Mouse (Mus musculus) CD4-positive, CD25-positive, alpha-beta regulatory T cell, adult 4 months (primary cell): ENCODE data around the gene Zfp804b. TPM values are rescaled to one million over a fixed set of nuclear protein-coding genes. Genes with fewer than 3 reads are reported as not detected.
"Not testable (repeated sequence)": the region's sequence is repeated elsewhere in the genome, so short reads cannot be mapped to it uniquely, and the experiment has no call there.

Experiments used
- ATAC-seq: one replicate; pipeline ENCODE4 v1.8.0; 2017
- polyA plus RNA-seq, 2 experiments: library from polyadenylated mRNA; unstranded; fragments of 100-300 nt; shearing (Covaris generic); gene quantifications; one replicate each; pipeline ENCODE4 v1.2.1; 2017

Zfp804b gene
- not detected for polyA plus RNA-seq

DNA sequence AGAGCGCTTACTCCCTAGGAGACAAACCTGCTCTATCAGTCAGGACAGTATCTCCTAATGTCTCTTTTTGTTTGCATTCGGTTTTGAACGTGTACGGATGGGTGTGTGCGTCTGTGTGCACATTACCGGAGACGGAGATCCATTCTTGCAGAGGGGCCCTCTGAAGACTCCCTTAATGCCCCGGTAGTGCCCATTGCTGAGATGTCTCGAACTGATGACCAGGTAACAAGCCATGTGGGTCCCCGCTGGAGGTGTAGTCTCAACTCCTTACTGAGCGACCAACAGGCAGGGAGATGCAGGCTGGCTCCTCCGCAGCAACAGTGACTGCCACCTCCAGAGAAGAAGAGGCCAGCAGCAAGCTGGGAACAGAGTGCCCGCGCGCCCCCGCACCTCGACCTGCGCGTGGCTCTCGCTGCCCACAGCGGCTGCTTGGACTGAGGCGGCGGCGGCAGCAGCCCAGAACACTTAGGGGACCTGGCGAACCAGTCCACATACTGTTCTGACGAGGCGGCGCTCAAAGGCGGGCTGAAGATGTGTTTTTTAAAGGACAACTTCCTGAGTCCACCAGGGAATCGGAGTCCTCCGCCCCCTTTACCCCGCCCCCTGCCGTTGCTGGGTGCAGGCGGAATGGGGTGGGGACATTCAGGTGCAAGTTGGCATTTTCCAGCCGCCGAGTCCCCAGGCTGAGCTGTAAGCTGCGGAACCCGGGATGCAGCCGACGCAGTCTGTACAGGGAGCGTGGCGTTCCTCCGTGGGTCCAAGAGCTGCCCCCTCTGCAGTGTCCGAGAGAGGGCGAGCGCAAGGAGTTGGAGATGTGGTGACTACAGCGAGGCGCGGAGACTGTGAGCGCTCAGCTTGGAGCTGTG is at the start of gene Zfp804b:
Gene Zfp804b (minus strand): TSS at position 612 of the 866 bp plus-strand sequence.
- ATAC-seq = no peak

- ATAC-seq = not testable (repeated sequence)
Measured at GRCm38 (mm10) chr5:7364616-7365015, 20.1 kb upstream of the Zfp804b start.

- no peak for ATAC-seq
Measured at GRCm38 (mm10) chr5:7345011-7345389, 444 bp upstream of the Zfp804b start.

DNA sequence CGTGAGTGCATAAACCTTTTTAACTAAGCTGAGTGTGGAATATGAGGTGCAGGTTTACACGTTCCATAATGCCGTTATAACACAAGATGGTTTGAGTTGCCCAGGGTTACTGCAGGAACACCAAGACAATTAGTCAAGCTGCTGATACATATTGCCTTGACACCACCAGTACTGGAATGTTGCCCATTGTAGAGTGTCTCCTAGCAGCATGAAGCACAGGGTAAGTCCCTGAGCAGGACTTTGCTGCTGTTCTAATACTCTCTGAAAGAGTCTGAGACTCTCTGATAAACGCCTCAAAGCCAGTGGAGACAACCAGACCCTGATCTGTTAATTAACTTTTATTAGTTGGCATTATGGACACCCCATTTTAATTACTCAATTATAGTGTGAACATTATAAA is 19.0 kb downstream of the Zfp804b start:
- no peak for ATAC-seq

DNA sequence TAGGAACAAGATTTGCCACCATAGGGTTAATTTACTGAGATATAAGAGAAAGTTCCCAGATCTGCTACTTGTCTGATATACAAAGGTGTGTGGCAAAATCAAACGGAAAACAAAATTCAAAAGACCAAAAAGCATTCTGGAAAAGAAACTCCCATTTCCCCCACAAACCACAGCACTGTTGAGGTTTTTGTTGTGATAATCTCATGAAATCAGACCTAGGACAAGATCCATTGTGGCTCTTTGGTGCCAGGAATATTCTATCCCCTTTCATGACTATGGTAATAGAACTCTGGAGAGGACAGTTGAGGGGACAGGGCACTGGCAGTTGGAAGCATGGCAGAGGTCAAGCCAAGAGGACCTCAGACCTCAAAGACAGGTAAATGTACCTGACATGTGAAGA is 40.7 kb downstream of the Zfp804b start, which contains the start of gene Tex47:
Gene Tex47 (plus strand): TSS at position 301 of the 400 bp plus-strand sequence.
- no peak for ATAC-seq

DNA sequence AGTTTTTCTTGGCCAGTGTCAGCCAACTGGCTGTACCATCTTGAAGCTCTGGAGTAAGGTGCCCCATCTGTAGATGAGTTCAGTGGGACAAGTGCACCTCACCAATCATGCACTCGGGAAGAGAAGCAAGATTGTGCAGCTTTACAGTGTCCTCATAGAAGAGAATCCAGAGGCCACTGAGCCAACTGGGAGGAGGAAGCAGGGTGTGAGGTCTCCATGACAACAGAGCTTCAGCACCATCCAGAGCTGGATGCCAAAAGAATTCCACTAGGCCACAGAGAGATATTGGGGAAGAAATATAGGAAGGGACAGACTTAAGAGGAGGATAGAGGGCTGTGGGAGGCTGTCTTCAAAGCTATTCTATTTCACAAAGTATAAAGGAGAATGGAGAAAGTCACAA is 41.6 kb downstream of the Zfp804b start:
- no peak for ATAC-seq

- no peak for ATAC-seq
Measured at GRCm38 (mm10) chr5:7284336-7284735, 60.2 kb downstream of the Zfp804b start.

DNA sequence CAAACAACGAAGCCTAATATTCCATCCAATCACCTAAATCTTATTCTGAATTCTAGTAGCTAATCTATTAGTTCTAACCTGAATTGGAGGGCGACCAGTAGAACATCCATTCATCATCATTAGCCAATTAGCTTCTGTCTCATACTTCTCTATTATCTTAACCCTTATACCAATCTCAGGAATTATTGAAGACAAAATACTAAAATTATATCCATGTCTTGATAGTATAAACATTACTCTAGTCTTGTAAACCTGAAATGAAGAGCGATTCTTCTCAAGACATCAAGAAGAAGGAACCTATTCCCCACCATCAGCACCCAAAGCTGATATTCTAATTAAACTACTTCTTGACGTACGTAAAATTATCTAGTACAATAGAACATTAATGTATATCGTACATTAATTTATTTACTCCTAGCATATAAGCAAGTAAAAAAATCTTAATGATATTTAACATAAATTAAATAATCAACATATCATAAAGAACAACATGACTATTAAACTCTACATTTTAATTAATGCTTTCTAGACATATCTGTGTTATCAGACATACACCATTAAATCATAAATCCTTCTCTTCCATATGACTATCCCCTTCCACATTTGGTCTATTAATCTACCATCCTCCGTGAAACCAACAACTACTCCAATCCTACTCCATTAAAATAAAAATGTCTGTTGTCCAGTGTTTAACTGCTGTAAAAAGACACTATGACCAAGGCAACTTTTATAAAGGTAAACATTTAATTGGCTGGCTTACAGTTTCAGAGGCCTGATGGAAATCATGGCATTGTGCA is 67.7 kb downstream of the Zfp804b start:
- peak; percentile 100 for ATAC-seq

DNA sequence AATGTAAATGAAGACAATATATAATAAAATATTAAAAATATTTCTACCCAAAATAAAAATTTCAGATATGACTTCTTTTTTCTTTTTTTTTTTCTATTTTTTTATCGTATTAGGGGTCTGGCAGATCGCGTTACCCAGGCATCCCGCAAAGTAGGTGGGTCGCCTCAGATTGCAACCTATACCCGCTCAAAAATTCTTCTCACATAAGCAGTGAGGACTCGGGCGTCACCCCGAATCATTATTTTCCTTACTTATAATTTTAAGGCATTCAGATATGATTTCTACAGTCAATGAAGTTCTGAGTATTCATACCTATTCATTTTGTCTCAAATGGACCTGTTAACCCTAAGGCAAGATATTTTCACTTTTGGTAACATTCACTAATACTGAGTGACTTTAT is 167.0 kb downstream of the Zfp804b start:
- no peak for ATAC-seq

DNA sequence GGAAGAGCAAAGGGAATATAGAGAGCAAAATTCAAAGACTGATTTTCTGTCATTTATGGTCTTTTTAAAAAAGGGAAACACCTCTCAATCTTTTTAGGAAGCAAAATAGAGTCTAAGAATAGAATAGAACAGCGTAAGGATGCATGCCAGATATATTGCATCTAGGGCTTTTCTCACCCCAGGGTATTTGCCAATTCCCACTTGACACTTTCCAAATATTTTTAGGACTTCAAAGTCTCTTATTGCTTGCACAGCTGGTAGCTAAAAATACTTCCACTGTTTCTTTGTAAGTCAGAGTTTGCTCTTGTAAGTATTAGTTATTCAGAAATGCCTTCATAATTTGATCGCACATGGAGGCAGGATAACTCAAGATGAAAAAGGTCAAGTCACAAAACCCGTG is 204.9 kb downstream of the Zfp804b start:
- ATAC-seq = no peak

DNA sequence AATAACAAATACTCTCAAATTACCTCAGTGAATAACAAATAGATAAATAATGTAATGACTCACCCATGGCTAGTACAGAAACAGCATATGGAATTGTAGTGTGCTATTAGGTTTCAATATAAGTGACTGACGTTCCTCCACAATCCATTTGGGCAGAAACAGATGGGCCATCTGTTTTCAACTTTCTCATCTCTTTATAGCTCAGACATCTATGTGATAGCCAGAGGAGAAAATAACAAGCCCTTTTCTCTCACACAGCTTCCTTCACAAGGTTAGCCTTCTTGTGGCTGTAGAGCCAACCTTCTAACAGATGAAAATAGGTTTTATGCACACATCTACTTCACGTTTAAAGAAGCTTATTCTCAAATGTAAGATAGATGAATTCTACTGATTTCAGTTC is 242.2 kb downstream of the Zfp804b start:
- ATAC-seq = no peak

DNA sequence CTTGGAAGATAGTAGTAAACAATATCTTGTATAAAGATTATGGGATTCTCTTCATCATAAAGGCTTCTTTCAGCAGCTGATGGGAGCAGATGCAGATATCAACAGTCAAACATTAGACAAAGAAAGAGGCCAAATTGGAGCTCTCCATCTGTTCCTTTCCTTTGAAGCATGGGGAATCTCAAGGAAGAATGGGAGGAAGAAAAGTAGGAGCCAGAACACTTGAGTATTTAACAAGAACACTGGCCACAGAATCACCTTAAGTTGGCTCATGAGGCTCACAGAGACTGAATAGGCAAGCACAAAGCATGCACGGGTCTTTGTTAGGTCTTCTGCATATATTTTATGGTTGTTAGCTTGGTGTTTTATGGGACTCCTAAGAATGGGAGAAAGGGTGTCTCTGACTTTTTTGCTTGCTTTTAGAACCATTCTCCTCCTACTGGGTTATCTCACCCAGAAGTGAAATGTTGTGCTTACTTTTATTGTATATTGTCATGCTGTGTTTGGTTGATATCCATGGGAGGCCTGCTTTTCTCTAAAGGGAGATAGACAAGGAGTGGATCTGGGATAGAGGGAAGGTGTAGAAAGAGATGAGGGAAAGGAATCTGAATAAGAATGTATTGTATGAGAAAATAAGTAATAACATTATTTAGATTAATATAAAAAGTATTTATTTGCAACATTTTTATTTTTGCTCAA is 270.5 kb downstream of the Zfp804b start:
- no peak for ATAC-seq

- no peak for ATAC-seq
Measured at GRCm38 (mm10) chr5:7007468-7007867, 337.1 kb downstream of the Zfp804b start.

GRCm38 (mm10) chr5:6983993-6984392 is 360.6 kb downstream of the Zfp804b start:
- ATAC-seq = no peak

DNA sequence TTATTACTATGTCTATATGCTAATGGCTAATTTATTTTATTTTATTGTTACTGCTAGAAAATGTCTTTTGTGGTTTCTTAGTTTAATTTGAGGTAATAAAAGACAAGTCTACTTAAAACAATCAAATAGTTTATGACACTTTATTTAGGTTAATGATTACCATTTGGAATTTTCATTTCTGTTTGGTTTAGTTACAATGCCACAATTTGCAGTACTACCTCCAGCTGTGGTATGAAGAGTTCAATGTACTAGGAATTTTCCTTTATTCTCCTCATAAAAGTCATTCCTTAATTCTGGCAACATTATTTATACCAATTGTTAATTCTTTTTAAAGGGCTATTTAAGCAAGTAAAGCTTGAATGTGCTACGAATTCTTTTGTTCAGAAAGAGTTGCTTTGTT is 409.7 kb downstream of the Zfp804b start:
- ATAC-seq = no peak

DNA sequence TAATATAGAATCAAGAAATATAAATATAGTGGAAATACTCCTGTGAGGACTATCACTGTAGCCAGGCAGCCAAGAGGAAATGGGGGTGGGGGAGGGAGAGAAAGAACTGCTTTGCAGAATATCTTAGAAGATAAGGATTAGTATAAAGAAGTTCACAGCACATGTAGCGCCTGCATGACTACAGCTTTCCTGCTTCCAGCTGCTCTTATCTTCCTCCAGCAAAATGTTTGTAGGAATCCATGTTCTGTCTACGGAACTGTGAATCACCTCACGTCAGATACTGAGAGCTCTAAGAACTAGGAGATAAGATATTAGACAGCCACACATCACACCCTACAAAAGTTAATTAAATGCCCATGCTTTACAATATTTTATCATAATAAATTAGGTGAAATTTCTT is 433.3 kb downstream of the Zfp804b start:
- ATAC-seq = no peak

DNA sequence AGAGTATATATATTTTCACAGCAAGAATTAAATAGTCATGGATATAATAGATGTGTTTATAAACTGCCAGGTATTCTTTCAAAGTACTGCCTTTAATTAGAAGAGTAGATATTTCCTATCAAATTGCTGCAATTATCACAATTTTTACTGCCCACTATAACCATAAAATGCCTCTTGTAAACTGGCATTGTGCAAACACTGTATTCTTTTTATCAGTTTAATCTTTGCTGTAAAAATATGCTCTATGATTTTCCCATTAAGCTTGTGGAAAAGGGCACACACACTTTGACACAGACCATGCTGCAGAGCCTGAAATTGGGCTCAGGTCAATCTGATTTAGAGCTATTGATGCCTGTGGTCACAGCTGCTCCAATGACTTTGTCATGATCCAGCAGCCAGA is 463.2 kb downstream of the Zfp804b start:
- no peak for ATAC-seq

GRCm38 (mm10) chr5:6871566-6871965 is 473.0 kb downstream of the Zfp804b start:
- ATAC-seq = no peak

GRCm38 (mm10) chr5:6870970-6871369 is 473.6 kb downstream of the Zfp804b start:
- no peak for ATAC-seq

DNA sequence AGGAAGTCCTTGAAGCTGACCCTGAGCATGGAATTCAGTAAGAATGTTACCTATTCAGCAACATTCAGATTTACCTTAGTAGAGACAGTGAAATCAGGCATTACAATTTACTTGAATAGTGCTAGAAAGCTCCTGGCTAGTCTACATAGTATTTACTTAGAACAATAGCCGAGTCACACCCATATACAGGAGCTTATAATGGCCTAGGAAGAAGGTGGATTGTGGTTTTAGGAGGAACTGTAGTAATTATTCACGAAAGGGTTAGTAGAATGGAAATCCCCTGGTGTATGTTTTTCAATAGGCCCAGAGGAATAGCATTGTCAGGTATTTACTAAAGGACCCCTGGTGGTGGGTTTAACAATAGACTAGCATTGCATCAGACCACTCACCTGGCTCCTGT is 549.2 kb downstream of the Zfp804b start:
- ATAC-seq = no peak

- ATAC-seq = no peak
Measured at GRCm38 (mm10) chr5:6769357-6769892, 575.1 kb downstream of the Zfp804b start.
